Mouse (Mus musculus) testis, adult 2 months (tissue): Measurements from ENCODE around the gene Arhgef2.
"Not testable (repeated sequence)": the region's sequence is repeated elsewhere in the genome, so short reads cannot be mapped to it uniquely, and the experiment has no call there.

Source experiments
- CTCF ChIP-seq: fragments of 200-500 bp; IDR thresholded peaks from 2 replicates; pipeline ENCODE4 v1.5.1; 2012; ENCODE audit warnings: low read depth, mild to moderate bottlenecking, inconsistent platforms, low read length, moderate library complexity; ENCODE audit not compliant: control insufficient read depth, insufficient read depth, insufficient replicate concordance
- POLR2A ChIP-seq: fragments of 200-500 bp; IDR thresholded peaks from 2 replicates; pipeline ENCODE4 v1.6.1; 2012; ENCODE audit warnings: low read depth, mild to moderate bottlenecking, inconsistent platforms, low read length, moderate library complexity; ENCODE audit not compliant: control insufficient read depth

GRCm38 (mm10) chr3:88596547-88596946 lies 9.2 kb upstream of the Arhgef2 start:
- not testable (repeated sequence) for TF ChIP-seq POLR2A, CTCF
